In genomic region chr11:80199773-80200172, GRCm38 (mm10) we compare ENCODE assay signal across 1 mouse cellular context.
A peak's percentile ranks its signal among the peaks of the same experiment; 100 is the strongest.
TF ChIP-seq lines count a peak whose summit lies in the region.

No protein-coding gene starts in this region.

TF ChIP-seq in MEL, 35 proteins besides CTCF, POLR2A, EP300 and RAD21:
- TF ChIP-seq TAL1 (IDR thresholded peaks at IDR 0.05; ENCODE audit: low read length): no peak
- TF ChIP-seq MAX (IDR thresholded peaks at IDR 0.05; ENCODE audit: low read length): no peak
- peak; percentile 88 for TF ChIP-seq ZNF384 (IDR thresholded peaks at IDR 0.05; ENCODE audit: low read depth, low read length)
- no peak for TF ChIP-seq NRF1 (IDR thresholded peaks at IDR 0.05; ENCODE audit: insufficient read depth, low read depth, low read length, poor library complexity, severe bottlenecking)
- no peak for TF ChIP-seq POLR2AphosphoS5 (IDR thresholded peaks at IDR 0.05; ENCODE audit: borderline replicate concordance, low read depth, low read length)
- no peak for TF ChIP-seq ETS1 (IDR thresholded peaks at IDR 0.05; ENCODE audit: low read depth, low read length)
- no peak for TF ChIP-seq ZKSCAN1 (IDR thresholded peaks at IDR 0.05; ENCODE audit: low read depth, low read length)
- TF ChIP-seq SIN3A (IDR thresholded peaks at IDR 0.05; ENCODE audit: low read length): no peak
- TF ChIP-seq GATA1 (IDR thresholded peaks at IDR 0.05; ENCODE audit: low read depth, low read length): no peak
- TF ChIP-seq CHD2 (IDR thresholded peaks at IDR 0.05; ENCODE audit: low read length): no peak
- no peak for TF ChIP-seq CHD1 (IDR thresholded peaks at IDR 0.05; ENCODE audit: low read depth, low read length)
- TF ChIP-seq ZC3H11A (IDR thresholded peaks at IDR 0.05; ENCODE audit: low read depth, low read length): peak; percentile 16; the same call in 1 of the 2 replicates
- no peak for TF ChIP-seq MXI1 (IDR thresholded peaks at IDR 0.05; ENCODE audit: low read depth, low read length)
- no peak for TF ChIP-seq HCFC1 (IDR thresholded peaks at IDR 0.05; ENCODE audit: low read depth, low read length)
- TF ChIP-seq ZMIZ1 (IDR thresholded peaks at IDR 0.05; ENCODE audit: low read depth, low read length): no peak
- TF ChIP-seq MAFK (IDR thresholded peaks at IDR 0.05; ENCODE audit: borderline replicate concordance, low read depth, low read length): no peak
- TF ChIP-seq MYC (IDR thresholded peaks at IDR 0.05; ENCODE audit: low read depth, low read length): peak; percentile 85
- peak; percentile 33 for TF ChIP-seq SMC3 (IDR thresholded peaks at IDR 0.05; ENCODE audit: low read depth, low read length)
- TF ChIP-seq MEF2A (IDR thresholded peaks at IDR 0.05; ENCODE audit: extremely low read depth, insufficient replicate concordance, low read depth, low read length, poor library complexity, severe bottlenecking): no peak
- no peak for TF ChIP-seq ELF1 (IDR thresholded peaks at IDR 0.05; ENCODE audit: low read depth, low read length)
- TF ChIP-seq MYB (IDR thresholded peaks at IDR 0.05; ENCODE audit: low read depth, low read length): no peak
- no peak for TF ChIP-seq TBP (IDR thresholded peaks at IDR 0.05; ENCODE audit: low read depth, low read length)
- TF ChIP-seq UBTF (IDR thresholded peaks at IDR 0.05; ENCODE audit: borderline replicate concordance, insufficient read depth, low read depth, low read length): no peak
- TF ChIP-seq NELFE (IDR thresholded peaks at IDR 0.05; ENCODE audit: low read depth, low read length): no peak
- TF ChIP-seq JUND (IDR thresholded peaks at IDR 0.05; ENCODE audit: low read depth, low read length): no peak
- no peak for TF ChIP-seq GABPA (IDR thresholded peaks at IDR 0.05; ENCODE audit: low read depth, low read length)
- TF ChIP-seq MAZ (IDR thresholded peaks at IDR 0.05; ENCODE audit: low read depth, low read length): no peak
- TF ChIP-seq TCF12 (IDR thresholded peaks at IDR 0.05; ENCODE audit: low read depth, low read length): no peak
- TF ChIP-seq KAT2A (conservative IDR thresholded peaks at IDR 0.05; ENCODE audit: low read depth, low read length): no peak
- TF ChIP-seq USF2 (IDR thresholded peaks at IDR 0.05; ENCODE audit: borderline replicate concordance in 1 of 2, insufficient read depth in 1 of 2, low read depth in 1 of 2, low read length in 2 of 2): no peak
- TF ChIP-seq E2F4 (IDR thresholded peaks at IDR 0.05; ENCODE audit: borderline replicate concordance, low read depth, low read length): no peak
- no peak for TF ChIP-seq POLR2AphosphoS2 (IDR thresholded peaks at IDR 0.05; ENCODE audit: low read length)
- TF ChIP-seq RCOR1 (IDR thresholded peaks at IDR 0.05; ENCODE audit: low read depth, low read length): no peak
TF ChIP-seq in MEL: peak in this region for 4.
